Comparison of ENCODE assay signal across 7 mouse cellular contexts in genomic region chr11:76647500-76647899, GRCm38 (mm10). TPM values are rescaled to one million over a fixed set of nuclear protein-coding genes. Genes with fewer than 3 reads are reported as not detected.
DNase-seq lines count a peak whose midpoint lies in the region; ATAC-seq lines count a peak whose summit lies in the region.

No protein-coding gene starts in this region.

- no peaks in the 10 kb centered on the region for H3K36me3 ChIP-seq in limb, embryonic 10.5 days
- no peaks in the 10 kb centered on the region for H3K36me3 ChIP-seq in midbrain, embryonic 14.5 days (ENCODE audit: control insufficient read depth, insufficient read depth, low read length)

- peak; percentile 83 for DNase-seq in adrenal gland, adult 2 months
- DNase-seq in embryo, embryonic 11 days, result peak; percentile 81
- DNase-seq in gastrocnemius, postnatal 36 days, result peak; percentile 50 to 62
- DNase-seq in kidney, adult 11 months, result peak; percentile 56
- DNase-seq in limb, embryonic 10.5 days (ENCODE audit: low spot score), result peak; percentile 90
- peak; percentile 75 for DNase-seq in midbrain, embryonic 14.5 days
- peak; percentile 31 to 67 for DNase-seq in spleen, adult 18-20 months

- H3K4me1 ChIP-seq in limb, embryonic 10.5 days, result peaks cover 38% of the 10 kb centered on the region
- H3K4me1 ChIP-seq in midbrain, embryonic 14.5 days (ENCODE audit: control insufficient read depth, insufficient read depth, low read length), result peaks cover 25% of the 10 kb centered on the region

- peak overlapping the region; percentile 69 for H3K27ac ChIP-seq in limb, embryonic 10.5 days
- peak overlapping the region; percentile 43 for H3K27ac ChIP-seq in midbrain, embryonic 14.5 days (replicated peaks; ENCODE audit: low read depth, low read length)

- ATAC-seq in midbrain, embryonic 14.5 days (ENCODE audit: low FRiP score, low TSS enrichment), result peak; percentile 11; the same call in 1 of the 2 replicates

- no peak overlapping the region for H3K9ac ChIP-seq in midbrain, embryonic 14.5 days (replicated peaks; ENCODE audit: low read length)

- peak overlapping the region; percentile 43 for H3K4me2 ChIP-seq in midbrain, embryonic 14.5 days (ENCODE audit: low read length)

- peak overlapping the region; percentile 41 for H3K4me3 ChIP-seq in limb, embryonic 10.5 days
- H3K4me3 ChIP-seq in midbrain, embryonic 14.5 days (replicated peaks; ENCODE audit: low read depth, low read length), result no peak overlapping the region

- intact Hi-C loops in gastrocnemius, postnatal 36 days (cut with DNase I), result loop anchor here (5.0 kb wide), 1 partner anchor 125 kb away; no protein-coding TSS in a partner anchor

- 8% methylated on average over 9 of the region's 9 CpGs for WGBS in limb, embryonic 10.5 days
- 5% methylated on average over 9 of the region's 9 CpGs for WGBS in midbrain, embryonic 14.5 days

- no peaks in the 10 kb centered on the region for H3K9me3 ChIP-seq in limb, embryonic 10.5 days (replicated peaks)
- H3K9me3 ChIP-seq in midbrain, embryonic 14.5 days (ENCODE audit: control insufficient read depth, low read length), result no peaks in the 10 kb centered on the region

- no peaks in the 10 kb centered on the region for H3K27me3 ChIP-seq in limb, embryonic 10.5 days (ENCODE audit: low read depth, poor library complexity, severe bottlenecking)
- H3K27me3 ChIP-seq in midbrain, embryonic 14.5 days (ENCODE audit: control insufficient read depth, insufficient read depth, low read length), result no peaks in the 10 kb centered on the region

RNA-seq across cellular contexts. Expression of gene Bhlha9, which starts 24.8 kb away (rescaled TPM):
- total RNA-seq in adrenal gland, adult 2 months (2021), result not detected
- 0.21 TPM in 1 of 2 replicates, not detected in the other for polyA plus RNA-seq in adrenal gland, adult 2 months (2012; rRNA removed)
- total RNA-seq in gastrocnemius, postnatal 36 days (2021), result not detected
- 18.9 and 22.9 TPM in 2 replicates for polyA plus RNA-seq in limb, embryonic 10.5 days (2016; fragmentation: Nextera tagmentation; extraction: Ambion mirVana)
- polyA plus RNA-seq in midbrain, embryonic 14.5 days (2014; fragmentation: Nextera tagmentation; extraction: Ambion mirVana), result 0.73 and 0.76 TPM in 2 replicates

RNA-seq across cellular contexts. Expression of gene Abr, which starts 25.4 kb away (rescaled TPM):
- 10 to 100 TPM; 46.2 to 76.2 TPM for total RNA-seq in adrenal gland, adult 2 months (2021)
- 47.7 and 49.6 TPM in 2 replicates for polyA plus RNA-seq in adrenal gland, adult 2 months (2012; rRNA removed)
- total RNA-seq in gastrocnemius, postnatal 36 days (2021), result 10 to 100 TPM in 1 of 2 experiments, 1 to 10 TPM in 1; 8.2 to 12.7 TPM
- polyA plus RNA-seq in limb, embryonic 10.5 days (2016; fragmentation: Nextera tagmentation; extraction: Ambion mirVana), result 44.7 and 53.7 TPM in 2 replicates
- polyA plus RNA-seq in midbrain, embryonic 14.5 days (2014; fragmentation: Nextera tagmentation; extraction: Ambion mirVana), result 102 and 136 TPM in 2 replicates

RNA-seq across cellular contexts. Expression of gene Trarg1, which starts 32.1 kb away (rescaled TPM):
- 10 to 100 TPM; 30.0 to 67.3 TPM for total RNA-seq in adrenal gland, adult 2 months (2021)
- polyA plus RNA-seq in adrenal gland, adult 2 months (2012; rRNA removed), result 15.9 and 18.5 TPM in 2 replicates
- total RNA-seq in gastrocnemius, postnatal 36 days (2021), result 1 to 10 TPM; 1.0 to 2.1 TPM
- polyA plus RNA-seq in limb, embryonic 10.5 days (2016; fragmentation: Nextera tagmentation; extraction: Ambion mirVana), result 0.04 and 0.09 TPM in 2 replicates
- 0.11 and 0.26 TPM in 2 replicates for polyA plus RNA-seq in midbrain, embryonic 14.5 days (2014; fragmentation: Nextera tagmentation; extraction: Ambion mirVana)

Comparison
In these comparisons a context has a peak if more than half of its experiments do, and no peak if none do; other contexts are left out.
1. RNA of gene Bhlha9, which starts 24.8 kb away (polyA plus RNA-seq): 18.9 to 22.9 TPM in limb, embryonic 10.5 days; 0.73 to 0.76 TPM in midbrain, embryonic 14.5 days and 0.21 TPM in adrenal gland, adult 2 months; every median in the first group is over 10 times any median in the second.
2. RNA of gene Trarg1, which starts 32.1 kb away (polyA plus RNA-seq): 15.9 to 18.5 TPM in adrenal gland, adult 2 months; 0.11 to 0.26 TPM in midbrain, embryonic 14.5 days and 0.04 to 0.09 TPM in limb, embryonic 10.5 days; every median in the first group is over 10 times any median in the second.
3. Peak in every context shown above with its lines, with median percentiles within 50 percentile points of each other: DNase-seq.